Mouse (Mus musculus) liver, embryonic 12.5 days (tissue): ENCODE data around the gene Tmem95. TPM values are rescaled to one million over a fixed set of nuclear protein-coding genes. Genes with fewer than 3 reads are reported as not detected.
A peak's percentile ranks its signal among the peaks of the same experiment; 100 is the strongest.

ENCODE experiments used
- ATAC-seq: fragments of 200-750 bp; cut with Nextera tagmentation; 2 replicates; pipeline ENCODE4 v1.8.0; 2017; ENCODE audit warnings: moderate number of reproducible peaks, mild to moderate bottlenecking, moderate library complexity
- H3K27ac ChIP-seq: fragments of 300-500 bp; sonication (generic); 2 replicates; pipeline ENCODE4 v1.5.1; 2016; ENCODE audit warnings: mild to moderate bottlenecking
- H3K27me3 ChIP-seq: fragments of 300-500 bp; sonication (generic); replicated peaks from 2 replicates; pipeline ENCODE4 v1.6.1; 2016; ENCODE audit warnings: mild to moderate bottlenecking, moderate library complexity
- H3K36me3 ChIP-seq: fragments of 300-500 bp; sonication (generic); 2 replicates; pipeline ENCODE4 v1.6.1; 2016; ENCODE audit warnings: mild to moderate bottlenecking, moderate library complexity
- H3K4me1 ChIP-seq: fragments of 300-500 bp; sonication (generic); 2 replicates; pipeline ENCODE4 v1.6.1; 2016
- H3K4me2 ChIP-seq: fragments of 300-500 bp; sonication (generic); 2 replicates; pipeline ENCODE4 v1.6.1; 2016; ENCODE audit warnings: mild to moderate bottlenecking, moderate library complexity
- H3K4me3 ChIP-seq: fragments of 300-500 bp; sonication (generic); 2 replicates; pipeline ENCODE4 v1.5.1; 2016; ENCODE audit warnings: mild to moderate bottlenecking, moderate library complexity
- H3K9ac ChIP-seq: fragments of 300-500 bp; sonication (generic); 2 replicates; pipeline ENCODE4 v1.6.1; 2016; ENCODE audit warnings: mild to moderate bottlenecking, moderate library complexity
- H3K9me3 ChIP-seq: fragments of 300-500 bp; sonication (generic); replicated peaks from 2 replicates; pipeline ENCODE4 v1.6.1; 2016; ENCODE audit warnings: mild to moderate bottlenecking, moderate library complexity
- WGBS: fragments of 180-500 bp; shearing (Covaris S2); methylation state at CpG from one replicate; pipeline ENCODE4 v1.1.7; 2016; ENCODE audit not compliant: insufficient replicate concordance; 5-methylcytosine and 5-hydroxymethylcytosine counted together
- polyA plus RNA-seq: library from polyadenylated mRNA; unstranded; fragments of >200 nt; fragmentation: Nextera tagmentation; extraction: Ambion mirVana; gene quantifications from 2 replicates; pipeline ENCODE4 v1.2.1, GENCODE M21; 2016

The Tmem95 gene
- polyA plus RNA-seq, 1 experiment from 2014 or later: not detected

- ATAC-seq: no peak
- H3K4me2 ChIP-seq: no peak overlapping the region
- H3K9me3 ChIP-seq: no peaks in the 10 kb centered on the region
- no peak overlapping the region for H3K4me3 ChIP-seq
- H3K27me3 ChIP-seq: no peaks in the 10 kb centered on the region
- peaks cover 80% of the 10 kb centered on the region for H3K4me1 ChIP-seq
- H3K36me3 ChIP-seq: no peaks in the 10 kb centered on the region
- 70% methylated on average over 8 of the region's 8 CpGs for WGBS
- H3K27ac ChIP-seq: peak overlapping the region; percentile 41; the same call in 1 of the 2 replicates
- no peak overlapping the region for H3K9ac ChIP-seq
Measured at GRCm38 (mm10) chr11:69884663-69885062, 6.8 kb upstream of the Tmem95 start.

GRCm38 (mm10) chr11:69884240-69884639, 6.4 kb upstream of the Tmem95 start:
- 74% methylated on average over 9 of the region's 9 CpGs for WGBS
- Histone ChIP-seq H3K27ac (peak overlapping the region; percentile 41; the same call in 1 of the 2 replicates), H3K36me3 (no peaks in the 10 kb centered on the region), H3K9ac (no peak overlapping the region), H3K27me3 (no peaks in the 10 kb centered on the region), H3K4me1 (peaks cover 82% of the 10 kb centered on the region), H3K4me2 (no peak overlapping the region), H3K9me3 (no peaks in the 10 kb centered on the region), H3K4me3 (no peak overlapping the region)
- no peak for ATAC-seq

GRCm38 (mm10) chr11:69883527-69884151, 5.8 kb upstream of the Tmem95 start:
- Histone ChIP-seq H3K27ac (no peak overlapping the region), H3K36me3 (no peaks in the 10 kb centered on the region), H3K27me3 (no peaks in the 10 kb centered on the region), H3K9ac (no peak overlapping the region), H3K4me2 (no peak overlapping the region), H3K9me3 (no peaks in the 10 kb centered on the region), H3K4me1 (peaks cover 88% of the 10 kb centered on the region), H3K4me3 (no peak overlapping the region)
- no peak for ATAC-seq
- 80% methylated on average over 8 of the region's 8 CpGs for WGBS

- 59% methylated on average over 4 of the region's 4 CpGs for WGBS
Measured at GRCm38 (mm10) chr11:69883066-69883465, 5.2 kb upstream of the Tmem95 start.

GRCm38 (mm10) chr11:69881787-69882670, 4.2 kb upstream of the Tmem95 start:
- no peaks in the 10 kb centered on the region for H3K9me3 ChIP-seq
- no peak for ATAC-seq
- no peaks in the 10 kb centered on the region for H3K27me3 ChIP-seq
- peak overlapping the region; percentile 65 for H3K4me3 ChIP-seq
- H3K36me3 ChIP-seq: no peaks in the 10 kb centered on the region
- H3K4me1 ChIP-seq: peaks cover 89% of the 10 kb centered on the region
- 70% methylated on average over 21 of the region's 21 CpGs for WGBS
- H3K9ac ChIP-seq: peak overlapping the region; percentile 73
- peak overlapping the region; percentile 87; the same call in 1 of the 2 replicates for H3K27ac ChIP-seq
- H3K4me2 ChIP-seq: peak overlapping the region; percentile 96

More at GRCm38 (mm10) chr11:69883066-69883465, 5.2 kb upstream of the Tmem95 start:
- no peak for ATAC-seq
- no peaks in the 10 kb centered on the region for H3K36me3 ChIP-seq
- H3K9ac ChIP-seq: no peak overlapping the region
- H3K27me3 ChIP-seq: no peaks in the 10 kb centered on the region
- no peaks in the 10 kb centered on the region for H3K9me3 ChIP-seq
- H3K4me1 ChIP-seq: peaks cover 89% of the 10 kb centered on the region
- H3K27ac ChIP-seq: no peak overlapping the region
- no peak overlapping the region for H3K4me2 ChIP-seq
- no peak overlapping the region for H3K4me3 ChIP-seq

GRCm38 (mm10) chr11:69880853-69881603, 3.2 kb upstream of the Tmem95 start, which contains the start of gene Kctd11:
TSS of gene Kctd11 (minus strand) at chr11:69881406.
- no peaks in the 10 kb centered on the region for H3K36me3 ChIP-seq
- H3K4me2 ChIP-seq: peak within 1 kb of the TSS; percentile 96
- no peaks in the 10 kb centered on the region for H3K27me3 ChIP-seq
- no peaks in the 10 kb centered on the region for H3K9me3 ChIP-seq
- peak within 1 kb of the TSS; percentile 73 for H3K9ac ChIP-seq
- peak within 1 kb of the TSS; percentile 87 for H3K27ac ChIP-seq
- peak within 1 kb of the TSS; percentile 65 for H3K4me3 ChIP-seq
- under 1% methylated on average over 46 of the region's 46 CpGs for WGBS
- peaks cover 89% of the 10 kb centered on the region for H3K4me1 ChIP-seq
- peak; percentile 78 for ATAC-seq

- H3K4me1 ChIP-seq: peaks cover 90% of the 10 kb centered on the region
- ATAC-seq: peak; percentile 53
- H3K36me3 ChIP-seq: no peaks in the 10 kb centered on the region
- H3K9ac ChIP-seq: peak overlapping the region; percentile 73
- no peaks in the 10 kb centered on the region for H3K27me3 ChIP-seq
- H3K4me2 ChIP-seq: peak overlapping the region; percentile 96
- peak overlapping the region; percentile 65 for H3K4me3 ChIP-seq
- 1% methylated on average over 18 of the region's 18 CpGs for WGBS
- peak overlapping the region; percentile 87 for H3K27ac ChIP-seq
- H3K9me3 ChIP-seq: no peaks in the 10 kb centered on the region
Measured at GRCm38 (mm10) chr11:69880506-69880852, 2.7 kb upstream of the Tmem95 start.

- Histone ChIP-seq H3K9ac (peak overlapping the region; percentile 73), H3K27ac (peak overlapping the region; percentile 87), H3K9me3 (no peaks in the 10 kb centered on the region), H3K4me3 (peak overlapping the region; percentile 65), H3K36me3 (no peaks in the 10 kb centered on the region), H3K4me1 (peaks cover 89% of the 10 kb centered on the region), H3K27me3 (no peaks in the 10 kb centered on the region), H3K4me2 (peak overlapping the region; percentile 96)
- no peak for ATAC-seq
- WGBS: 73% methylated on average over 15 of the region's 15 CpGs
Measured at GRCm38 (mm10) chr11:69879711-69880110, 1.9 kb upstream of the Tmem95 start.

GRCm38 (mm10) chr11:69878952-69879351, 1.1 kb upstream of the Tmem95 start:
- ATAC-seq: peak; percentile 72
- H3K27ac ChIP-seq: peak overlapping the region; percentile 87

GRCm38 (mm10) chr11:69878399-69878798, 581 bp upstream of the Tmem95 start:
- Histone ChIP-seq H3K4me2 (peak overlapping the region; percentile 96), H3K9ac (no peak overlapping the region), H3K9me3 (no peaks in the 10 kb centered on the region), H3K4me1 (peaks cover 80% of the 10 kb centered on the region), H3K27ac (peak overlapping the region; percentile 87), H3K36me3 (no peaks in the 10 kb centered on the region), H3K4me3 (no peak overlapping the region), H3K27me3 (no peaks in the 10 kb centered on the region)
- no peak for ATAC-seq
- 82% methylated on average over 3 of the region's 3 CpGs for WGBS

More at GRCm38 (mm10) chr11:69878952-69879351, 1.1 kb upstream of the Tmem95 start:
- H3K9ac ChIP-seq: peak overlapping the region; percentile 73
- H3K9me3 ChIP-seq: no peaks in the 10 kb centered on the region
- no peaks in the 10 kb centered on the region for H3K36me3 ChIP-seq
- 28% methylated on average over 6 of the region's 6 CpGs for whole genome bisulfite sequencing
- H3K4me3 ChIP-seq: peak overlapping the region; percentile 65; the same call in 1 of the 2 replicates
- H3K4me1 ChIP-seq: peaks cover 85% of the 10 kb centered on the region
- H3K27me3 ChIP-seq: no peaks in the 10 kb centered on the region
- peak overlapping the region; percentile 96 for H3K4me2 ChIP-seq

GRCm38 (mm10) chr11:69876867-69877266, 951 bp downstream of the Tmem95 start:
- H3K4me2 ChIP-seq: peak overlapping the region; percentile 48
- WGBS: 4% methylated on average over 12 of the region's 12 CpGs
- H3K36me3 ChIP-seq: no peaks in the 10 kb centered on the region
- no peaks in the 10 kb centered on the region for H3K9me3 ChIP-seq
- H3K9ac ChIP-seq: no peak overlapping the region
- H3K27ac ChIP-seq: peak overlapping the region; percentile 47; the same call in 1 of the 2 replicates
- 0 out of 2 replicates have a peak overlapping the region, but pooled peaks have one; percentile 10 for H3K4me3 ChIP-seq
- ATAC-seq: peak; percentile 23
- H3K27me3 ChIP-seq: no peaks in the 10 kb centered on the region
- H3K4me1 ChIP-seq: peaks cover 74% of the 10 kb centered on the region
